Mouse (Mus musculus) midbrain, postnatal 0 days (tissue): ENCODE measurements around the gene Meis1. TPM values are rescaled to one million over a fixed set of nuclear protein-coding genes. Genes with fewer than 3 reads are reported as not detected.
A peak's percentile ranks its signal among the peaks of the same experiment; 100 is the strongest.

ENCODE experiments used
- ATAC-seq: fragments of 200-750 bp; cut with Nextera tagmentation; 2 replicates; pipeline ENCODE4 v1.8.0; 2017; ENCODE audit warnings: moderate number of reproducible peaks, mild to moderate bottlenecking, moderate TSS enrichment, moderate library complexity; ENCODE audit not compliant: low FRiP score
- DNase-seq: peaks from one replicate; pipeline ENCODE4 v3.0.0-alpha.2; 2015; ENCODE audit warnings: low spot score
- H3K27ac ChIP-seq: fragments of 300-500 bp; sonication (generic); 2 replicates; pipeline ENCODE4 v1.5.1; 2014; ENCODE audit warnings: low read depth, mild to moderate bottlenecking, low read length, mixed read lengths
- H3K27me3 ChIP-seq: fragments of 300-500 bp; sonication (generic); 2 replicates; pipeline ENCODE4 v1.6.1; 2014; ENCODE audit warnings: low read length, control low read depth, mixed read lengths; ENCODE audit not compliant: insufficient read depth
- H3K36me3 ChIP-seq: fragments of 300-500 bp; sonication (generic); 2 replicates; pipeline ENCODE4 v1.6.1; 2014; ENCODE audit warnings: low read length, control low read depth, mixed read lengths; ENCODE audit not compliant: insufficient read depth
- H3K4me1 ChIP-seq: fragments of 300-500 bp; sonication (generic); 2 replicates; pipeline ENCODE4 v1.6.1; 2014; ENCODE audit warnings: mild to moderate bottlenecking, control low read depth, antibody characterized with exemption, low read length, mixed read lengths; ENCODE audit not compliant: insufficient read depth
- H3K4me2 ChIP-seq: fragments of 300-500 bp; sonication (generic); 2 replicates; pipeline ENCODE4 v1.6.1; 2014; ENCODE audit warnings: low read depth, mild to moderate bottlenecking, low read length, mixed read lengths; ENCODE audit not compliant: poor library complexity, severe bottlenecking
- H3K4me3 ChIP-seq: fragments of 300-500 bp; sonication (generic); 2 replicates; pipeline ENCODE4 v1.5.1; 2014; ENCODE audit warnings: low read depth, mild to moderate bottlenecking, low read length, moderate library complexity
- H3K9ac ChIP-seq: fragments of 300-500 bp; sonication (generic); replicated peaks from 2 replicates; pipeline ENCODE4 v1.6.1; 2014; ENCODE audit warnings: mild to moderate bottlenecking, low read length, moderate library complexity, mixed read lengths; ENCODE audit not compliant: poor library complexity, severe bottlenecking
- H3K9me3 ChIP-seq: fragments of 300-500 bp; sonication (generic); 2 replicates; pipeline ENCODE4 v1.6.1; 2016; ENCODE audit warnings: low read length, control low read depth
- CTCF ChIP-seq: IDR thresholded peaks from 2 replicates; pipeline ENCODE4 v1.5.1; 2016; ENCODE audit warnings: antibody characterized with exemption, mild to moderate bottlenecking
- WGBS: fragments of 180-500 bp; shearing (Covaris S2); extraction: QIAGEN DNeasy Blood & Tissue Kit; methylation state at CpG from one replicate; pipeline ENCODE4 v1.1.7; 2014; 5-methylcytosine and 5-hydroxymethylcytosine counted together
- polyA plus RNA-seq: library from polyadenylated mRNA; unstranded; fragments of >200 nt; fragmentation: Nextera tagmentation; extraction: Ambion mirVana; gene quantifications from 2 replicates; pipeline ENCODE4 v1.2.1, GENCODE M21; 2015
- total RNA-seq: library from RNA; depleted of rRNA; stranded (reverse); fragments of >200 nt; gene quantifications from 2 replicates; pipeline ENCODE4 v1.2.3, GENCODE M21; 2014

Gene Meis1
- total and polyA plus RNA-seq, 2 experiments from 2014 or later: 16.1 to 40.1 TPM

- Histone ChIP-seq H3K27ac (no peak overlapping the region), H3K36me3 (no peaks in the 10 kb centered on the region), H3K9ac (no peak overlapping the region), H3K27me3 (no peaks in the 10 kb centered on the region), H3K4me2 (no peak overlapping the region), H3K4me3 (no peak overlapping the region), H3K4me1 (no peaks in the 10 kb centered on the region; the same call in 1 of the 2 replicates), H3K9me3 (no peaks in the 10 kb centered on the region)
- ATAC-seq: no peak
- DNase-seq: no peak
- no peak for TF ChIP-seq CTCF
- 53% methylated on average over 3 of the region's 3 CpGs for WGBS
These were observed 134.8 kb downstream of the Meis1 start for GRCm38 (mm10) chr11:18883987-18884386.

DNA sequence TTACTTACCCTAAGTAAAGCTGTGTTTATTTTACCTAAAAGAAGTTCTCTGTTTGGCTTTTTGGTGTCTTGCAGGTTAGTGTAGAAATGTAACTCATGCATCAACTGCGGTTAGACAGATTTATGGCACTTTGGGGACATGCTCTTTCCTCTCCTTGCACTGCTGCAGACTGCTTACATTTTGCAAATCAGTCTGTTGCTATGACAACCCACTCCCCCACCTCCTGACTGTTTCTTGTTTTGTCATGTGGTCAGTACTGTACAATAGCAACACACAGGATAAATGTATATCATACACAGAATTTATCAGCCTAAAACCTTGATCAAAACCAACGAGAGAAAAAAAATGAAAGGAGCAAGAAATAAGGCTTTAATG is 135.3 kb downstream of the Meis1 start:
- Histone ChIP-seq H3K4me1 (no peaks in the 10 kb centered on the region; the same call in 1 of the 2 replicates), H3K9me3 (no peaks in the 10 kb centered on the region), H3K4me3 (no peak overlapping the region), H3K27ac (no peak overlapping the region), H3K27me3 (no peaks in the 10 kb centered on the region), H3K36me3 (no peaks in the 10 kb centered on the region), H3K9ac (no peak overlapping the region), H3K4me2 (no peak overlapping the region)
- ATAC-seq: peak; percentile 72; the same call in 1 of the 2 replicates
- DNase-seq: peak; percentile 84
- 15% methylated on average over 2 of the region's 2 CpGs for WGBS
- no peak for TF ChIP-seq CTCF

DNA sequence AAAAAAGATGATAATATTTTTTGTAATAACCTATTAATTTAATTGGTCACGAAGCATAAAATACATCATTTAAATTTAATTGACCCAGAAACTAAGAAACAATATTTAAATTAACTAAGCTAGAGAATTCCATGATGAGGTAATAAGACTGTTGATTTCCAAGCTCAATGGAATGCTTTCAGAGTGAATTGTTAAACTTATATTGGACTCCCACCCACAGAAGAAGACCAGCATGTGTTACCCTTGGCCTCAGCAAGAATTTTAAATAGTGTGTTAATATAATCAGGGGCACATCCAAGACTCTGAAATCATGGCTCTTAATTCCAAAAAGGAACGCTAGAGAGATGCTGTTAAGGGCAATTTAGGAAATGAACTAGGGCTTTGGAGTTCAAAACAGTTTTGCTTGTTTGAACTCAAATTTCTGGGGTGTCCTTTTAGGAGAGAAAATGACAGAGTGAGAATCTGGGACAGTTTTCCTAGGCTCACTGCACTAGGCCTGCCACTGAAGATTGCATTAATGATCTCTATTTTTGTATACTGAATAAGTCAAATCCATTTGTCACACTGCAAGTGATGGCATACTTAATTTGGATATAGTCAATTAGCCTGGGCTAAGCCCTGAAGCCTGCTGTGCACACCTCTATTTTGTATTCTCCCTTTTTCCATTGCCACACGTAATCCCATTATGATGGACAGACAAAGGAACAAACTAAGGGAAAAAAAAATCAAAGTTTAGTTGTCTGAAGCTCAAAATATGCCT is 135.9 kb downstream of the Meis1 start:
- ATAC-seq (no peak), DNase-seq (peak; percentile 47)
- no peaks in the 10 kb centered on the region for H3K36me3 ChIP-seq
- H3K4me2 ChIP-seq: no peak overlapping the region
- no peaks in the 10 kb centered on the region for H3K27me3 ChIP-seq
- TF ChIP-seq CTCF: no peak
- no peak overlapping the region for H3K27ac ChIP-seq
- no peaks in the 10 kb centered on the region for H3K9me3 ChIP-seq
- H3K4me3 ChIP-seq: no peak overlapping the region
- H3K9ac ChIP-seq: no peak overlapping the region
- H3K4me1 ChIP-seq: no peaks in the 10 kb centered on the region; the same call in 1 of the 2 replicates
- 42% methylated on average over 3 of the region's 3 CpGs for WGBS

- DNase-seq: no peak
- Histone ChIP-seq H3K4me1 (no peaks in the 10 kb centered on the region; the same call in 1 of the 2 replicates), H3K4me3 (no peak overlapping the region), H3K36me3 (no peaks in the 10 kb centered on the region), H3K9ac (no peak overlapping the region), H3K4me2 (no peak overlapping the region), H3K27ac (no peak overlapping the region), H3K9me3 (no peaks in the 10 kb centered on the region), H3K27me3 (no peaks in the 10 kb centered on the region)
- WGBS: 51% methylated on average over 5 of the region's 5 CpGs
- no peak for ATAC-seq
- TF ChIP-seq CTCF: no peak
These were observed 136.5 kb downstream of the Meis1 start for GRCm38 (mm10) chr11:18882315-18882714.

- H3K4me1 ChIP-seq: no peaks in the 10 kb centered on the region; the same call in 1 of the 2 replicates
- peaks cover 8% of the 10 kb centered on the region for H3K27me3 ChIP-seq
- no peak for DNase-seq
- ATAC-seq: no peak
- no peak overlapping the region for H3K9ac ChIP-seq
- WGBS: 44% methylated on average over 5 of the region's 5 CpGs
- no peak overlapping the region for H3K4me3 ChIP-seq
- no peak for TF ChIP-seq CTCF
- no peak overlapping the region for H3K27ac ChIP-seq
- H3K4me2 ChIP-seq: no peak overlapping the region
- H3K9me3 ChIP-seq: no peaks in the 10 kb centered on the region
- no peaks in the 10 kb centered on the region for H3K36me3 ChIP-seq
These were observed 138.0 kb downstream of the Meis1 start for GRCm38 (mm10) chr11:18880806-18881205.

GRCm38 (mm10) chr11:18879456-18879818 is 139.3 kb downstream of the Meis1 start:
- Histone ChIP-seq H3K9me3 (no peaks in the 10 kb centered on the region), H3K36me3 (no peaks in the 10 kb centered on the region), H3K4me3 (no peak overlapping the region), H3K27me3 (peaks cover 14% of the 10 kb centered on the region), H3K4me2 (no peak overlapping the region), H3K9ac (no peak overlapping the region), H3K27ac (no peak overlapping the region), H3K4me1 (no peaks in the 10 kb centered on the region; the same call in 1 of the 2 replicates)
- WGBS: 0% methylated on average over 1 of the region's 1 CpGs
- no peak for TF ChIP-seq CTCF
- no peak for ATAC-seq
- DNase-seq: no peak
